Comparison of ENCODE assay signal across 8 mouse cellular contexts in the genomic region with DNA sequence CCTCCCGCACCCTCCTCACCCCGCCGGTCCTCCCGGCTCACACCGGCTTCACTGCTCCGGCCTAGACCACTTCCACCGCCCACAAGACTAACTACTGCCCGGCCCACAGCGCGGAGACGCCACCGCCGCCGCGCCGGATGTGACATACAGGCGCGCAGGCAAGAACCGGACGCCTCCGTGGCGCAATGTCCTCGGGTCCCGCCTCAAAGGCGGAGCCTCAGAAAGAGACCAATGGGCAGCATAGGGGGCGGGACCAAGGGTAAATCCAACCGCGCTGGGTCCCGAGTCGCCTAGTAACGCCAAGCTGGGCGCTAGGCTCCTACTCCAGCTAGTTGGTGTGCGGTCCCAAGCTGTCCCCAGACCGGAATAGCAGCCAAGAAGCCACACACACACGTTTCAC. TPM values are rescaled to one million over a fixed set of nuclear protein-coding genes. Genes with fewer than 3 reads are reported as not detected.
DNase-seq lines count a peak whose midpoint lies in the region; ATAC-seq and TF ChIP-seq lines count a peak whose summit lies in the region.

Gene Zbtb48 (minus strand): TSS at position 148 of the 400 bp plus-strand sequence.

- H3K4me1 ChIP-seq in bone marrow macrophage, adult 2 months (ENCODE audit: control insufficient read depth, insufficient read depth, low read length), result peaks cover 9% of the 10 kb centered on the region
- H3K4me1 ChIP-seq in embryonic fibroblast, embryonic 13.5 days (ENCODE audit: control insufficient read depth, insufficient read depth, low read length), result peaks cover 3% of the 10 kb centered on the region; the same call in 1 of the 2 replicates
- H3K4me1 ChIP-seq in kidney, embryonic 14.5 days (ENCODE audit: control insufficient read depth, insufficient read depth, low read length), result peaks cover 27% of the 10 kb centered on the region
- peaks cover 49% of the 10 kb centered on the region for H3K4me1 ChIP-seq in limb, embryonic 15.5 days

- DNase-seq in A20 (ENCODE audit: low read depth, low spot score), result peak; percentile 96
- DNase-seq in heart, adult 9 months (ENCODE audit: low spot score in 2 of 2), result peak; percentile 98
- DNase-seq in monocyte, adult 2 months (ENCODE audit: low read depth in 1 of 2, low spot score in 2 of 2), result peak; percentile 91 to 94
- DNase-seq in spleen, postnatal 36 days (ENCODE audit: low spot score in 2 of 2), result peak; percentile 95 to 97

- no peaks in the 10 kb centered on the region for H3K27me3 ChIP-seq in kidney, embryonic 14.5 days (ENCODE audit: control insufficient read depth, insufficient read depth, low read length)
- H3K27me3 ChIP-seq in limb, embryonic 15.5 days, result no peaks in the 10 kb centered on the region

- peak within 1 kb of the TSS; percentile 92 for H3K4me2 ChIP-seq in kidney, embryonic 14.5 days (replicated peaks; ENCODE audit: low read depth, low read length)
- H3K4me2 ChIP-seq in limb, embryonic 15.5 days, result peak within 1 kb of the TSS; percentile 92

- peaks cover 22% of the 10 kb centered on the region for H3K36me3 ChIP-seq in kidney, embryonic 14.5 days (ENCODE audit: control insufficient read depth, insufficient read depth, low read length)
- H3K36me3 ChIP-seq in limb, embryonic 15.5 days, result peaks cover 28% of the 10 kb centered on the region

- 0% methylated on average over 34 of the region's 35 CpGs for WGBS in kidney, embryonic 14.5 days
- WGBS in limb, embryonic 15.5 days, result under 1% methylated on average over 35 of the region's 35 CpGs

- H3K27ac ChIP-seq in bone marrow macrophage, adult 2 months (ENCODE audit: insufficient read depth, low read depth, low read length), result peak within 1 kb of the TSS; percentile 29
- no peak within 1 kb of the TSS for H3K27ac ChIP-seq in embryonic fibroblast, embryonic 13.5 days (ENCODE audit: insufficient read depth, low read length)
- peak within 1 kb of the TSS; percentile 44; the same call in 1 of the 2 replicates for H3K27ac ChIP-seq in kidney, embryonic 14.5 days (ENCODE audit: low read depth, low read length)
- peak within 1 kb of the TSS; percentile 80 for H3K27ac ChIP-seq in limb, embryonic 15.5 days

- no peak for TF ChIP-seq CTCF in bone marrow macrophage, adult 2 months (IDR thresholded peaks at IDR 0.05; ENCODE audit: low read depth, low read length)
- no peak for TF ChIP-seq CTCF in embryonic fibroblast, embryonic 13.5 days (IDR thresholded peaks at IDR 0.05; ENCODE audit: borderline replicate concordance, insufficient read depth, low read length)

- no peaks in the 10 kb centered on the region for H3K9me3 ChIP-seq in kidney, embryonic 14.5 days (ENCODE audit: control insufficient read depth, low read length)
- H3K9me3 ChIP-seq in limb, embryonic 15.5 days, result no peaks in the 10 kb centered on the region

- TF ChIP-seq POLR2A in bone marrow macrophage, adult 2 months (IDR thresholded peaks at IDR 0.05; ENCODE audit: borderline replicate concordance, low read depth, low read length), result no peak
- TF ChIP-seq POLR2A in embryonic fibroblast, embryonic 13.5 days (IDR thresholded peaks at IDR 0.05; ENCODE audit: low read depth, low read length), result peak; percentile 90

- H3K9ac ChIP-seq in kidney, embryonic 14.5 days (ENCODE audit: low read depth, low read length), result peak within 1 kb of the TSS; percentile 70
- H3K9ac ChIP-seq in limb, embryonic 15.5 days, result peak within 1 kb of the TSS; percentile 82

- ATAC-seq in kidney, embryonic 14.5 days (ENCODE audit: low FRiP score, low TSS enrichment), result peak; percentile 96
- peak; percentile 94 for ATAC-seq in limb, embryonic 15.5 days (ENCODE audit: insufficient number of reproducible peaks, low FRiP score, low TSS enrichment, low read depth)

- peak within 1 kb of the TSS; percentile 75 for H3K4me3 ChIP-seq in bone marrow macrophage, adult 2 months (ENCODE audit: insufficient read depth, low read length)
- H3K4me3 ChIP-seq in embryonic fibroblast, embryonic 13.5 days (ENCODE audit: insufficient read depth, low read length), result peak within 1 kb of the TSS; percentile 90
- peak within 1 kb of the TSS; percentile 79 for H3K4me3 ChIP-seq in kidney, embryonic 14.5 days (ENCODE audit: low read length)
- peak within 1 kb of the TSS; percentile 87 for H3K4me3 ChIP-seq in limb, embryonic 15.5 days

RNA-seq across cellular contexts. Expression of gene Zbtb48, which starts in this region (rescaled TPM):
- 7.5 and 11.4 TPM in 2 replicates for polyA plus RNA-seq in bone marrow macrophage, adult 2 months (2012; ENCODE audit: insufficient read depth, insufficient read length, missing spikeins)
- 5.7 and 7.5 TPM in 2 replicates for polyA plus RNA-seq in embryonic fibroblast, embryonic 13.5 days (2011; ENCODE audit: insufficient read length, low read depth, missing spikeins)
- 19.0 and 24.4 TPM in 2 replicates for polyA plus RNA-seq in kidney, embryonic 14.5 days (2014; fragmentation: Nextera tagmentation; extraction: Ambion mirVana)
- polyA plus RNA-seq in limb, embryonic 15.5 days (2015; fragmentation: Nextera tagmentation; extraction: Ambion mirVana), result 17.2 and 19.5 TPM in 2 replicates
